Mouse (Mus musculus): ENCODE data around the gene Odf2. TPM values are rescaled to one million over a fixed set of nuclear protein-coding genes. Genes with fewer than 3 reads are reported as not detected.
"Not testable (repeated sequence)": the region's sequence is repeated elsewhere in the genome, so short reads cannot be mapped to it uniquely, and the experiment has no call there.

Gene Odf2
- polyA plus RNA-seq, 1 experiment, result 37.8 TPM

GRCm38 (mm10) chr2:29908171-29908570, 19.1 kb downstream of the Odf2 start:
- not testable (repeated sequence) for H3K27me3 ChIP-seq (ENCODE audit: control insufficient read depth, insufficient read depth, insufficient read length); H3K4me2 ChIP-seq (ENCODE audit: low read depth); H3K4me3 ChIP-seq; H3ac ChIP-seq (ENCODE audit: control insufficient read depth, insufficient read length); H3K79me2 ChIP-seq (ENCODE audit: control insufficient read depth, insufficient read depth)
- TF ChIP-seq MYOD1 (IDR thresholded peaks at IDR 0.05; ENCODE audit: control insufficient read depth in 1 of 3, insufficient read length in 2 of 3, low read depth in 2 of 3), result peak in 2 of 3 experiments; percentile 45 to 62
- peak; percentile 36 for TF ChIP-seq TCF3 (IDR thresholded peaks at IDR 0.05; ENCODE audit: insufficient read length, low read depth)
- TF ChIP-seq MYOG (IDR thresholded peaks at IDR 0.05; ENCODE audit: control insufficient read depth in 1 of 3, insufficient read depth in 1 of 3, insufficient read length in 2 of 3, low read depth in 2 of 3), result peak in 2 of 3 experiments; percentile 87 to 90
- H3K36me3 ChIP-seq (ENCODE audit: control insufficient read depth, insufficient read depth), result peaks cover 29% of the 10 kb centered on the region

GRCm38 (mm10) chr2:29910042-29910441, 21.0 kb downstream of the Odf2 start:
- Histone ChIP-seq H3K27me3 (ENCODE audit: control insufficient read depth, insufficient read depth, insufficient read length) (no peaks in the 10 kb centered on the region), H3ac (ENCODE audit: control insufficient read depth, insufficient read length) (no peak overlapping the region), H3K4me3 (no peak overlapping the region), H3K79me2 (ENCODE audit: control insufficient read depth, insufficient read depth) (no peaks in the 10 kb centered on the region), H3K4me2 (ENCODE audit: low read depth) (no peak overlapping the region), H3K36me3 (ENCODE audit: control insufficient read depth, insufficient read depth) (peaks cover 19% of the 10 kb centered on the region)
- TF ChIP-seq USF1 (IDR thresholded peaks at IDR 0.05; ENCODE audit: low read depth) (no peak), TCF12 (IDR thresholded peaks at IDR 0.05; ENCODE audit: insufficient read depth, poor library complexity, severe bottlenecking) (no peak)

GRCm38 (mm10) chr2:29917621-29918020, 28.6 kb downstream of the Odf2 start:
- no peak for TF ChIP-seq MYOD1 (IDR thresholded peaks at IDR 0.05; ENCODE audit: control insufficient read depth in 1 of 3, insufficient read length in 2 of 3, low read depth in 2 of 3)
- TF ChIP-seq TCF12 (IDR thresholded peaks at IDR 0.05; ENCODE audit: insufficient read depth, poor library complexity, severe bottlenecking), result no peak
- TF ChIP-seq E2F4 (IDR thresholded peaks at IDR 0.05; ENCODE audit: insufficient read depth), result no peak
- TF ChIP-seq TCF3 (IDR thresholded peaks at IDR 0.05; ENCODE audit: insufficient read length, low read depth), result no peak
- H3K79me2 ChIP-seq (ENCODE audit: control insufficient read depth, insufficient read depth), result no peaks in the 10 kb centered on the region
- H3ac ChIP-seq (ENCODE audit: control insufficient read depth, insufficient read length), result no peak overlapping the region
- H3K27me3 ChIP-seq (ENCODE audit: control insufficient read depth, insufficient read depth, insufficient read length), result no peaks in the 10 kb centered on the region
- H3K36me3 ChIP-seq (ENCODE audit: control insufficient read depth, insufficient read depth), result peaks cover 21% of the 10 kb centered on the region
- H3K4me3 ChIP-seq, result no peak overlapping the region
- no peak overlapping the region for H3K4me2 ChIP-seq (ENCODE audit: low read depth)

- TF ChIP-seq POLR2AphosphoS2 (IDR thresholded peaks at IDR 0.05; ENCODE audit: insufficient read length, low read depth) (no peak), E2F4 (IDR thresholded peaks at IDR 0.05; ENCODE audit: insufficient read depth) (no peak), TCF3 (IDR thresholded peaks at IDR 0.05; ENCODE audit: insufficient read length, low read depth) (no peak), MAX (IDR thresholded peaks at IDR 0.05; ENCODE audit: low read depth) (no peak), MYOG (IDR thresholded peaks at IDR 0.05; ENCODE audit: control insufficient read depth in 1 of 3, insufficient read depth in 1 of 3, insufficient read length in 2 of 3, low read depth in 2 of 3) (peak in 1 of 3 experiments; percentile 18), TCF12 (IDR thresholded peaks at IDR 0.05; ENCODE audit: insufficient read depth, poor library complexity, severe bottlenecking) (no peak), CEBPB (IDR thresholded peaks at IDR 0.05; ENCODE audit: insufficient read depth, poor library complexity, severe bottlenecking) (no peak), SRF (IDR thresholded peaks at IDR 0.05; ENCODE audit: control insufficient read depth, insufficient read length, low read depth) (no peak), POLR2A (IDR thresholded peaks at IDR 0.05; ENCODE audit: insufficient read length, low read depth) (no peak), USF1 (IDR thresholded peaks at IDR 0.05; ENCODE audit: low read depth) (no peak), MYOD1 (IDR thresholded peaks at IDR 0.05; ENCODE audit: control insufficient read depth in 1 of 3, insufficient read length in 2 of 3, low read depth in 2 of 3) (peak in 1 of 3 experiments; percentile 5), REST (IDR thresholded peaks at IDR 0.05; ENCODE audit: insufficient read depth, insufficient read length) (no peak)
- Histone ChIP-seq H3K27me3 (ENCODE audit: control insufficient read depth, insufficient read depth, insufficient read length) (no peaks in the 10 kb centered on the region), H3K4me2 (ENCODE audit: low read depth) (no peak overlapping the region), H3K4me3 (no peak overlapping the region), H3K79me2 (ENCODE audit: control insufficient read depth, insufficient read depth) (no peaks in the 10 kb centered on the region), H3K36me3 (ENCODE audit: control insufficient read depth, insufficient read depth) (peaks cover 25% of the 10 kb centered on the region), H3ac (ENCODE audit: control insufficient read depth, insufficient read length) (no peak overlapping the region)
Observed at GRCm38 (mm10) chr2:29922011-29922410, 33.0 kb downstream of the Odf2 start.

GRCm38 (mm10) chr2:29926542-29926941, 37.5 kb downstream of the Odf2 start:
- Histone ChIP-seq H3K79me2 (ENCODE audit: control insufficient read depth, insufficient read depth) (no peaks in the 10 kb centered on the region), H3ac (ENCODE audit: control insufficient read depth, insufficient read length) (no peak overlapping the region), H3K27me3 (ENCODE audit: control insufficient read depth, insufficient read depth, insufficient read length) (no peaks in the 10 kb centered on the region), H3K4me3 (no peak overlapping the region), H3K36me3 (ENCODE audit: control insufficient read depth, insufficient read depth) (peaks cover 44% of the 10 kb centered on the region), H3K4me2 (ENCODE audit: low read depth) (no peak overlapping the region)
- TF ChIP-seq TCF3 (IDR thresholded peaks at IDR 0.05; ENCODE audit: insufficient read length, low read depth) (no peak), REST (IDR thresholded peaks at IDR 0.05; ENCODE audit: insufficient read depth, insufficient read length) (no peak), E2F4 (IDR thresholded peaks at IDR 0.05; ENCODE audit: insufficient read depth) (no peak), MYOD1 (IDR thresholded peaks at IDR 0.05; ENCODE audit: control insufficient read depth in 1 of 3, insufficient read length in 2 of 3, low read depth in 2 of 3) (no peak), SRF (IDR thresholded peaks at IDR 0.05; ENCODE audit: control insufficient read depth, insufficient read length, low read depth) (no peak), CEBPB (IDR thresholded peaks at IDR 0.05; ENCODE audit: insufficient read depth, poor library complexity, severe bottlenecking) (no peak), MAX (IDR thresholded peaks at IDR 0.05; ENCODE audit: low read depth) (no peak), TCF12 (IDR thresholded peaks at IDR 0.05; ENCODE audit: insufficient read depth, poor library complexity, severe bottlenecking) (no peak), POLR2A (IDR thresholded peaks at IDR 0.05; ENCODE audit: insufficient read length, low read depth) (no peak)

All from myocyte (in vitro differentiated cells).